ENCODE assay signal across 25 mouse cellular contexts in genomic region chr17:83712341-83712740, GRCm38 (mm10).
"Had no signal": no experiment of that assay in that cellular context is flagged by ENCODE, and none has a peak within 500 bp of the region (broad histone marks: within the 10 kb centered on the region; RNA-seq: fewer than 3 reads in every experiment).

No protein-coding gene starts in this region.

- DNase-seq: kidney, adult 18-20 months; kidney, adult 9 months; layer of hippocampus, postnatal 36 days; liver; lung, adult 18-20 months; lung, postnatal 10 days; lung, postnatal 36 days; retina, postnatal 1 day; right cerebral cortex, postnatal 14 days; right cerebral cortex, postnatal 4 days; thymus, postnatal 36 days had no signal

- ATAC-seq: intestine, embryonic 16.5 days; liver, embryonic 12.5 days; midbrain, embryonic 13.5 days; midbrain, embryonic 16.5 days had no signal

- H3K9ac ChIP-seq: limb, embryonic 13.5 days; liver, embryonic 12.5 days; liver, embryonic 15.5 days; lung, embryonic 15.5 days; midbrain, embryonic 13.5 days; neural tube, embryonic 13.5 days had no signal

- H3K4me3 ChIP-seq: limb, embryonic 10.5 days; limb, embryonic 13.5 days; liver, embryonic 12.5 days; liver, embryonic 15.5 days; lung, embryonic 15.5 days; megakaryocyte, embryonic 14.5 days; midbrain, embryonic 10.5 days; midbrain, embryonic 13.5 days; myocyte; neural tube, embryonic 13.5 days had no signal

- H3K9me3 ChIP-seq: limb, embryonic 10.5 days; limb, embryonic 13.5 days; liver, embryonic 15.5 days; lung, embryonic 15.5 days; midbrain, embryonic 13.5 days had no signal

- H3K4me2 ChIP-seq: limb, embryonic 13.5 days; liver, embryonic 12.5 days; liver, embryonic 15.5 days; lung, embryonic 15.5 days; midbrain, embryonic 13.5 days; neural tube, embryonic 13.5 days had no signal

- H3K4me1 ChIP-seq: midbrain, embryonic 10.5 days had no signal

- H3K27me3 ChIP-seq: limb, embryonic 13.5 days; liver, embryonic 12.5 days; liver, embryonic 15.5 days; lung, embryonic 15.5 days; megakaryocyte, embryonic 14.5 days; midbrain, embryonic 13.5 days; neural tube, embryonic 13.5 days had no signal

- H3K27ac ChIP-seq: kidney, postnatal 0 days; limb, embryonic 10.5 days; limb, embryonic 13.5 days; liver, embryonic 12.5 days; liver, embryonic 15.5 days; lung, embryonic 15.5 days; midbrain, embryonic 10.5 days; midbrain, embryonic 13.5 days; neural tube, embryonic 13.5 days; stomach, postnatal 0 days had no signal
